Mouse (Mus musculus): ENCODE data around the gene Oas1f. TPM values are rescaled to one million over a fixed set of nuclear protein-coding genes. Genes with fewer than 3 reads are reported as not detected.
"Not testable (repeated sequence)": the region's sequence is repeated elsewhere in the genome, so short reads cannot be mapped to it uniquely, and the experiment has no call there.

Gene Oas1f
- total RNA-seq, 2 experiments from 2014 or later, result not detected

DNA sequence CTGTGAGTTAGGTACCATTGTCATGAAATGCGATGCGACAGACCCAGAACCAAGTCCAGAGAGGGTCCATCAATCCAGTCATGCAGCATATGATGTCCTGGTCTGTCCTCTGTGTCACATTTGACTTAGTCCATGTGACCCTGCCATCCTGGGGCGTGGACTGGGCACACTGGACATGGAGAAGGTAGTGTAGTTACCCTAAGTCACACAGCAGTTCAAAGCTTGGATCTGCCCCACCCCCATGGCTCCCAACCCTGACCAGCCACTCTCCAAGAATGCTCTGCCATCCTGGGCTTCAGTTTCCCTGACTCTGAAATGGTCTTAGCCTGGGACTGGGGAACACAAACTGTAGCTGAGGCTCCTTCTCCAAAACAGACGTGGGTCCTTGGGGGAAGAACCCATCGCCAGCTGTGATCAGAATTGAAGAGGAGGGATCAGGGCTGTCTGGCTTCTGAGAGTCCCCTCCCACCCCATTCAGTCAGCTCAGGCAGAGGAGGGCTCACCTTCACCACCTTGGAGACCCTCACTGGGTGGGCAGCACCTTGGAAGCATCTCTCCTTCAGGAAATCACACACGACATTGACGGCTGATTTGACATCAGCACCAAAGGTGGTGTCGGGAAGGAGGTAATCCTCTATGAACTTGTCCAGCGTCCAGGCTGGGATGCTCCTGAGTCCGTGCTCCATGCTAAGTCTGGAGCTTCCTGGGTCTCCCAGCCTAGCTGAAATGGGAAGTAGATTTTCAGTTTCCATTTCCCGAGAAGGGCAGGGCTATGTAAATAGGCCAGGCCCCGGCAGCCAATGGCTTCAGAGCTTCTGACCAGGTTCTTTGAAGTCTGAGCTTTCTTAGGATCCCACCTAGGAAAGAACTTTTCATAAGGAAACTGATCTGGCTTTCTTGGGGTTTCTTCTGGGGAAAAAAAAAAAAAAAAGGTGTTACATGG is 59.9 kb downstream of the Oas1f start, which contains the start of gene Oas1a:
Gene Oas1a, minus strand, starts transcription at position 731 of the 943 bp plus-strand sequence.
- DNase-seq; intact Hi-C loops (cut with DNase I): not testable (repeated sequence)

Small RNA genes within 50 kb of the gene (microRNA-seq; reads per million reads assigned to microRNA genes)
- 0 reads per million in 2 experiments for gene Gm22907 (ENCODE audit: borderline number of aligned reads in 2 of 2)

Other genes starting within 250 kb of the Oas1f start
- 10 to 100 TPM; 15.0 to 17.1 TPM for gene Rita1, start 234.8 kb upstream of the Oas1f start, total RNA-seq (2021)
- 10 to 100 TPM; 22.2 to 24.3 TPM for gene Ddx54, start 234.6 kb upstream of the Oas1f start, total RNA-seq (2021)
- gene Cfap73, start 213.1 kb upstream of the Oas1f start, total RNA-seq (2021), result not detected
- not detected for gene Rasal1, start 198.6 kb upstream of the Oas1f start, total RNA-seq (2021)
- 1 to 10 TPM; 1.8 to 1.9 TPM for gene Dtx1, start 135.4 kb upstream of the Oas1f start, total RNA-seq (2021)
- gene Oas2, start 97.5 kb upstream of the Oas1f start, total RNA-seq (2021), result 1 to 10 TPM in 1 of 2 experiments, under 1 TPM in 1; 0.80 to 2.4 TPM
- under 1 TPM in 1 of 2 experiments, not detected in 1; 0.51 TPM for gene Oas3, start 69.7 kb upstream of the Oas1f start, total RNA-seq (2021)
- gene Oas1e, start 51.8 kb upstream of the Oas1f start, total RNA-seq (2021), result not detected
- under 1 TPM; 0.62 to 0.89 TPM for gene Oas1c, start 34.9 kb upstream of the Oas1f start, total RNA-seq (2021)
- not detected for gene Oas1h, start 14.1 kb downstream of the Oas1f start, total RNA-seq (2021)
- under 1 TPM in 1 of 2 experiments, not detected in 1; 0.73 TPM for gene Oas1g, start 40.2 kb downstream of the Oas1f start, total RNA-seq (2021)
- gene Oas1a, start 60.2 kb downstream of the Oas1f start, total RNA-seq (2021), result 1 to 10 TPM in 1 of 2 experiments, under 1 TPM in 1; 0.75 to 2.1 TPM
- gene Oas1d, start 67.2 kb downstream of the Oas1f start, total RNA-seq (2021), result not detected
- gene Rph3a, start 162.7 kb downstream of the Oas1f start, total RNA-seq (2021), result not detected

All from heart, postnatal 36 days (tissue).